Mouse (Mus musculus) midbrain, postnatal 0 days (tissue): ENCODE results near the gene Olfr119. TPM values are rescaled to one million over a fixed set of nuclear protein-coding genes. Genes with fewer than 3 reads are reported as not detected.
"Not testable (repeated sequence)": the region's sequence is repeated elsewhere in the genome, so short reads cannot be mapped to it uniquely, and the experiment has no call there.

Source experiments
- ATAC-seq: fragments of 200-750 bp; cut with Nextera tagmentation; 2 replicates; pipeline ENCODE4 v1.8.0; 2017; ENCODE audit warnings: moderate number of reproducible peaks, mild to moderate bottlenecking, moderate TSS enrichment, moderate library complexity; ENCODE audit not compliant: low FRiP score
- DNase-seq: peaks from one replicate; pipeline ENCODE4 v3.0.0-alpha.2; 2015; ENCODE audit warnings: low spot score
- H3K27ac ChIP-seq: fragments of 300-500 bp; sonication (generic); 2 replicates; pipeline ENCODE4 v1.5.1; 2014; ENCODE audit warnings: low read depth, mild to moderate bottlenecking, low read length, mixed read lengths
- H3K27me3 ChIP-seq: fragments of 300-500 bp; sonication (generic); 2 replicates; pipeline ENCODE4 v1.6.1; 2014; ENCODE audit warnings: low read length, control low read depth, mixed read lengths; ENCODE audit not compliant: insufficient read depth
- H3K36me3 ChIP-seq: fragments of 300-500 bp; sonication (generic); 2 replicates; pipeline ENCODE4 v1.6.1; 2014; ENCODE audit warnings: low read length, control low read depth, mixed read lengths; ENCODE audit not compliant: insufficient read depth
- H3K4me1 ChIP-seq: fragments of 300-500 bp; sonication (generic); 2 replicates; pipeline ENCODE4 v1.6.1; 2014; ENCODE audit warnings: mild to moderate bottlenecking, control low read depth, antibody characterized with exemption, low read length, mixed read lengths; ENCODE audit not compliant: insufficient read depth
- H3K4me2 ChIP-seq: fragments of 300-500 bp; sonication (generic); 2 replicates; pipeline ENCODE4 v1.6.1; 2014; ENCODE audit warnings: low read depth, mild to moderate bottlenecking, low read length, mixed read lengths; ENCODE audit not compliant: poor library complexity, severe bottlenecking
- H3K4me3 ChIP-seq: fragments of 300-500 bp; sonication (generic); 2 replicates; pipeline ENCODE4 v1.5.1; 2014; ENCODE audit warnings: low read depth, mild to moderate bottlenecking, low read length, moderate library complexity
- H3K9ac ChIP-seq: fragments of 300-500 bp; sonication (generic); replicated peaks from 2 replicates; pipeline ENCODE4 v1.6.1; 2014; ENCODE audit warnings: mild to moderate bottlenecking, low read length, moderate library complexity, mixed read lengths; ENCODE audit not compliant: poor library complexity, severe bottlenecking
- H3K9me3 ChIP-seq: fragments of 300-500 bp; sonication (generic); 2 replicates; pipeline ENCODE4 v1.6.1; 2016; ENCODE audit warnings: low read length, control low read depth
- CTCF ChIP-seq: IDR thresholded peaks from 2 replicates; pipeline ENCODE4 v1.5.1; 2016; ENCODE audit warnings: antibody characterized with exemption, mild to moderate bottlenecking
- WGBS: fragments of 180-500 bp; shearing (Covaris S2); extraction: QIAGEN DNeasy Blood & Tissue Kit; methylation state at CpG from one replicate; pipeline ENCODE4 v1.1.7; 2014; 5-methylcytosine and 5-hydroxymethylcytosine counted together
- polyA plus RNA-seq: library from polyadenylated mRNA; unstranded; fragments of >200 nt; fragmentation: Nextera tagmentation; extraction: Ambion mirVana; gene quantifications from 2 replicates; pipeline ENCODE4 v1.2.1, GENCODE M21; 2015
- total RNA-seq: library from RNA; depleted of rRNA; stranded (reverse); fragments of >200 nt; gene quantifications from 2 replicates; pipeline ENCODE4 v1.2.3, GENCODE M21; 2014; rRNA removed

Gene Olfr119
- total RNA-seq, result not detected in 2 replicates
- not detected in 2 replicates for polyA plus RNA-seq

DNA sequence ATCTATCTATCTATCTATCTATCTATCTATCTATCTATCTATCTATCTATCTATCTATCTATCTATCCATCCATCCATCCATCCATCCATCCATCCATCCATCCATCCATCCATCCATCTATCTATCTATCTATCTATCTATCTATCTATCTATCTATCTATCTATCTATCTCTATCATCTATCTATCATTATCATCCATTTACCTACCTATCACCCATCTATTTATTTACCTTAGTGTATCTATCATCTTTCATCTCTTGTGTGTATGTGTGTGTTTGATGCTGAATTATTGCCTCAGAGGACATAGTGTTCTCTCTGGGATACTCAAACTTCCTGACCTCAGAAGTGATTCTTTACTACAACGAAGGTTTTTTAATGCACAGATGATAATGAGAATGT, at the start of gene Olfr119:
Gene Olfr119 (plus strand): TSS at position 301 of the 400 bp plus-strand sequence.
- 68% methylated on average over 1 of the region's 1 CpGs for WGBS
- not testable (repeated sequence) for ATAC-seq, DNase-seq, H3K4me3 ChIP-seq, H3K27ac ChIP-seq, H3K9me3 ChIP-seq, H3K4me2 ChIP-seq, H3K27me3 ChIP-seq, H3K4me1 ChIP-seq, H3K9ac ChIP-seq, H3K36me3 ChIP-seq

DNA sequence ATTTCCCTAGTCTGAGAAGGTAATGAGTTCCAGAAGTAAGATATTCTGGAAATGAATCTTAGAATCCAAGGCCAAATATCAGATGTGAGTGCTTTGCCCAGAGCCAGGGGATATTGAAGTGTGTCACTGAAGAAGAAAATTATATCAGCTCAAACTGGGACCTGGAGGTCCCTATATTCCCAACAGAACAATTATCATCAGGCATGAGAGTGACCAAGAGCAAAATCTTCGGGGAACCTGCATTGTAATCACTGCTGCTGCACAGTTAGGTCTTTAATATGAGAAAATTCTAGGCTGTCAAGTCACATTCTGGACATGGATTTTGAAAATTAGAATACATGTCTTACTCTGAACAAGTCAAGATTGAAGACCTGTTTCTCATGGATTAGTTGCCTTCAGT, 32.7 kb upstream of the Olfr119 start, which contains the start of gene Olfr117:
Gene Olfr117 (minus strand): TSS at position 101 of the 400 bp plus-strand sequence.
- Histone ChIP-seq H3K4me3 (no peak within 1 kb of the TSS), H3K27ac (no peak within 1 kb of the TSS), H3K36me3 (no peaks in the 10 kb centered on the region), H3K9me3 (no peaks in the 10 kb centered on the region), H3K9ac (no peak within 1 kb of the TSS), H3K27me3 (no peaks in the 10 kb centered on the region), H3K4me1 (no peaks in the 10 kb centered on the region), H3K4me2 (no peak within 1 kb of the TSS)
- WGBS, result 61% methylated on average over 1 of the region's 1 CpGs
- no peak for DNase-seq
- no peak for ATAC-seq
- TF ChIP-seq CTCF, result no peak

DNA sequence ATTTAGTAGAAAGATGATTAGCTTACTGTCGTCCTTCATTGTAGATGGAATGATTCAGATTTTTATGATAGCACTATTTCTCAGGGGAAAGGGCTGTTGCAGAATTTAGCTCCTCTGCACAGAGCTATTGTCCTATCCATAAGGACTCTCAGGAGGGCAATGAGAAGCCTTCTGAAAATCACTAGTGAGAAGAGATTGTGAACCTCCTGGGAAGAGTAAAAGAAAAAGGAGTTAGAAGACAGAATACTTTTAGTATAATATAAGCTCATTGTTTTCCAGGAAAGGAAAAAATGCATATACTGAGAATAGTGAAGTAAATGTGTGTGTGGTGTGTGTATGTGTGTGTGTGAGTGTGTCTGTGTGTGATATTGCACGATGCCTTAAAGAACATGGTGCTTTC, 29.7 kb upstream of the Olfr119 start, which contains the start of gene Olfr118:
Gene Olfr118 (plus strand): TSS at position 301 of the 400 bp plus-strand sequence.
- ATAC-seq, result no peak
- Histone ChIP-seq H3K9me3 (no peaks in the 10 kb centered on the region), H3K4me3 (no peak within 1 kb of the TSS), H3K36me3 (no peaks in the 10 kb centered on the region), H3K4me1 (no peaks in the 10 kb centered on the region), H3K27ac (no peak within 1 kb of the TSS), H3K27me3 (no peaks in the 10 kb centered on the region), H3K4me2 (no peak within 1 kb of the TSS), H3K9ac (no peak within 1 kb of the TSS)
- no peak for DNase-seq
- TF ChIP-seq CTCF, result no peak
- WGBS, result 73% methylated on average over 2 of the region's 2 CpGs

DNA sequence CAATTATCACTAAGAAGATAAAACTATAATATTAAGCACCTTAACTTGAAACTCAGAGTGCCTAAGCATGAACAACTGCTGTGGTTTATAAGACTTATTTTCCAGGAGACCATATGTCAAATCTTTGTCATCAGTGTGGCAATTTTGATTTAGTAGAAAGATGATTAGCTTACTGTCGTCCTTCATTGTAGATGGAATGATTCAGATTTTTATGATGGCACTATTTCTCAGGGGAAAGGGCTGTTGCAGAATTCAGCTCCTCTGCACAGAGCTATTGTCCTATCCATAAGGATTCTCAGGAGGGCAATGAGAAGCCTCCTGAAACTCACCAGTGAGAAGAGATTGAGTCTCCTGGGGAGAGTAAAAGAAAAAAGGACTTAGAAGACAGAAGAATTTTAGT, 25.1 kb downstream of the Olfr119 start, which contains the start of gene Olfr120:
Gene Olfr120 (plus strand): TSS at position 301 of the 400 bp plus-strand sequence.
- Histone ChIP-seq H3K27ac (no peak within 1 kb of the TSS), H3K4me2 (no peak within 1 kb of the TSS), H3K9ac (no peak within 1 kb of the TSS), H3K27me3 (no peaks in the 10 kb centered on the region), H3K4me3 (no peak within 1 kb of the TSS), H3K36me3 (no peaks in the 10 kb centered on the region), H3K9me3 (no peaks in the 10 kb centered on the region), H3K4me1 (no peaks in the 10 kb centered on the region)
- no peak for ATAC-seq
- 70% methylated on average over 1 of the region's 1 CpGs for WGBS
- no peak for DNase-seq
- no peak for TF ChIP-seq CTCF

DNA sequence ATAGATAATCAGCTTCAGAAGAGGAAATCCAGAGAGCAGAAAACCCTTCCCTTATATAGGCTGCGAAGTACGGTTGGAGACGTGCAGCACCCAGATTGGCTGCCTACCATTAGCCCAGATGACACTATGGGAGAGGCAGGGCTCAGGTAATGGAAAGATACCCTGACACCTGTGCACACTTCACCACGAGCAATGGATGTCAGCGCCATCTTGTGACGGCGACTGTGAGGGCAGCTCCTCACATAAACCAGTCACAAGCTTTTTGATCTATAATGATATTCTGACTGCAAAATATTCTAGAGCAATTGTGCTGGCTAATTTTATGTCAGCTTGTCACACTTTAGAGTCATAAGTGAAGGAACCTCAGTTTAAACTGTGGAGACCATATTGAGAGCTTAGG, 41.7 kb downstream of the Olfr119 start:
- Histone ChIP-seq H3K9ac (no peak overlapping the region), H3K4me2 (no peak overlapping the region), H3K27me3 (no peaks in the 10 kb centered on the region), H3K9me3 (no peaks in the 10 kb centered on the region), H3K4me3 (no peak overlapping the region), H3K27ac (no peak overlapping the region), H3K36me3 (no peaks in the 10 kb centered on the region), H3K4me1 (no peaks in the 10 kb centered on the region)
- no peak for TF ChIP-seq CTCF
- no peak for ATAC-seq
- WGBS, result 57% methylated on average over 7 of the region's 7 CpGs
- DNase-seq, result no peak

Other genes starting within 250 kb of the Olfr119 start
- not detected in 2 replicates for gene Olfr109, start 237.6 kb upstream of the Olfr119 start, total RNA-seq
- not detected in 2 replicates for gene Olfr109, start 237.6 kb upstream of the Olfr119 start, polyA plus RNA-seq
- gene H2-M2, start 213.0 kb upstream of the Olfr119 start, total RNA-seq, result not detected in 2 replicates
- not detected in 2 replicates for gene H2-M2, start 213.0 kb upstream of the Olfr119 start, polyA plus RNA-seq
- not detected in 2 replicates for gene Olfr110, start 204.1 kb upstream of the Olfr119 start, total RNA-seq
- not detected in 2 replicates for gene Olfr110, start 204.1 kb upstream of the Olfr119 start, polyA plus RNA-seq
- 0.14 TPM in 1 of 2 replicates, not detected in the other for gene Olfr111, start 188.5 kb upstream of the Olfr119 start, total RNA-seq
- gene Olfr111, start 188.5 kb upstream of the Olfr119 start, polyA plus RNA-seq, result not detected in 2 replicates
- not detected in 2 replicates for gene Olfr112, start 127.1 kb upstream of the Olfr119 start, total RNA-seq
- not detected in 2 replicates for gene Olfr112, start 127.1 kb upstream of the Olfr119 start, polyA plus RNA-seq
- gene Olfr113, start 118.9 kb upstream of the Olfr119 start, total RNA-seq, result not detected in 2 replicates
- gene Olfr113, start 118.9 kb upstream of the Olfr119 start, polyA plus RNA-seq, result not detected in 2 replicates
- not detected in 2 replicates for gene Olfr114, start 103.8 kb upstream of the Olfr119 start, total RNA-seq
- not detected in 2 replicates for gene Olfr114, start 103.8 kb upstream of the Olfr119 start, polyA plus RNA-seq
- gene Olfr115, start 69.5 kb upstream of the Olfr119 start, total RNA-seq, result not detected in 2 replicates
- gene Olfr115, start 69.5 kb upstream of the Olfr119 start, polyA plus RNA-seq, result not detected in 2 replicates
- not detected in 2 replicates for gene Olfr116, start 69.4 kb upstream of the Olfr119 start, total RNA-seq
- gene Olfr116, start 69.4 kb upstream of the Olfr119 start, polyA plus RNA-seq, result not detected in 2 replicates
- gene Olfr117, start 32.8 kb upstream of the Olfr119 start, total RNA-seq, result not detected in 2 replicates
- not detected in 2 replicates for gene Olfr117, start 32.8 kb upstream of the Olfr119 start, polyA plus RNA-seq
- not detected in 2 replicates for gene Olfr118, start 29.6 kb upstream of the Olfr119 start, total RNA-seq
- gene Olfr118, start 29.6 kb upstream of the Olfr119 start, polyA plus RNA-seq, result not detected in 2 replicates
- gene Olfr120, start 25.2 kb downstream of the Olfr119 start, total RNA-seq, result not detected in 2 replicates
- not detected in 2 replicates for gene Olfr120, start 25.2 kb downstream of the Olfr119 start, polyA plus RNA-seq
- gene Olfr121, start 52.3 kb downstream of the Olfr119 start, total RNA-seq, result not detected in 2 replicates
- gene Olfr121, start 52.3 kb downstream of the Olfr119 start, polyA plus RNA-seq, result not detected in 2 replicates
- not detected in 2 replicates for gene Olfr122, start 72.0 kb downstream of the Olfr119 start, total RNA-seq
- gene Olfr122, start 72.0 kb downstream of the Olfr119 start, polyA plus RNA-seq, result not detected in 2 replicates
- gene Olfr123, start 97.0 kb downstream of the Olfr119 start, total RNA-seq, result not detected in 2 replicates
- gene Olfr123, start 97.0 kb downstream of the Olfr119 start, polyA plus RNA-seq, result not detected in 2 replicates
- gene Olfr124, start 103.3 kb downstream of the Olfr119 start, total RNA-seq, result not detected in 2 replicates
- not detected in 2 replicates for gene Olfr124, start 103.3 kb downstream of the Olfr119 start, polyA plus RNA-seq
- not detected in 2 replicates for gene Olfr125, start 136.4 kb downstream of the Olfr119 start, total RNA-seq
- not detected in 2 replicates for gene Olfr125, start 136.4 kb downstream of the Olfr119 start, polyA plus RNA-seq
- not detected in 2 replicates for gene Olfr126, start 150.9 kb downstream of the Olfr119 start, total RNA-seq
- gene Olfr126, start 150.9 kb downstream of the Olfr119 start, polyA plus RNA-seq, result not detected in 2 replicates
- not detected in 2 replicates for gene Olfr127, start 203.9 kb downstream of the Olfr119 start, total RNA-seq
- gene Olfr127, start 203.9 kb downstream of the Olfr119 start, polyA plus RNA-seq, result not detected in 2 replicates
- gene Olfr128, start 224.0 kb downstream of the Olfr119 start, total RNA-seq, result not detected in 2 replicates
- not detected in 2 replicates for gene Olfr128, start 224.0 kb downstream of the Olfr119 start, polyA plus RNA-seq